In the genomic region with DNA sequence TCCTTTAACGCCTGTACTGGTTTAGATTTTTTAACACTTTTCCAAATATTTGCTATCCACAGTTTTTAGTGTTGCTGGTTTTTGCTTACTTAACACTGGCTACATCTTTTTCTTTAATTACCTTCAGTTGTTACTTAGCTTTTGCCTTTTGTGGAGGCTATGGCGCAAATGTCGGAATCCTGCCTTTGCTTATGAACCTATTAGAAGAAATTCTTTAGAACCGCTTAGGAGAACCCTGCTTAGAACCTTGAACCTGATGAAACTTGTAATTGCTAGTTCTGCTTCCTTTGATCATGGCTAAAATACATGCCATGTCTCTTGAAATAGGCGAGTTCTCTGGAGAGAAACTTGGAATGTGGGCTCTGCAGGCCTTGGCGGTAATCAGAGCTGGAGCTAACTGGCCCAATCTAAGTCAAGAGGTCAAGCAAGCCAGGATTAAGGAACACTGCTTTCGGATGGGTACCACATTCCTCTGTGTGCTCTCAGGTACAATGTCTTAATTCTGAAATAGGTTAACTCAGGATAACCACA, we compare ENCODE assay signal across 8 mouse cellular contexts. TPM values are rescaled to one million over a fixed set of nuclear protein-coding genes. Genes with fewer than 3 reads are reported as not detected.
DNase-seq lines count a peak whose midpoint lies in the region; ATAC-seq lines count a peak whose summit lies in the region.

No protein-coding gene starts in this region.

- peak overlapping the region; percentile 54 for H3K4me3 ChIP-seq in kidney, embryonic 14.5 days (ENCODE audit: low read length)
- H3K4me3 ChIP-seq in intestine, embryonic 14.5 days (ENCODE audit: low read depth, low read length): peak overlapping the region; percentile 38
- peak overlapping the region; percentile 41 for H3K4me3 ChIP-seq in neural tube, embryonic 12.5 days

- H3K9me3 ChIP-seq in kidney, embryonic 14.5 days (ENCODE audit: control insufficient read depth, low read length): no peaks in the 10 kb centered on the region
- no peaks in the 10 kb centered on the region for H3K9me3 ChIP-seq in intestine, embryonic 14.5 days (ENCODE audit: control insufficient read depth, low read length)
- no peaks in the 10 kb centered on the region for H3K9me3 ChIP-seq in neural tube, embryonic 12.5 days

- H3K9ac ChIP-seq in kidney, embryonic 14.5 days (ENCODE audit: low read depth, low read length): peak overlapping the region; percentile 80
- peak overlapping the region; percentile 86 for H3K9ac ChIP-seq in intestine, embryonic 14.5 days (ENCODE audit: low read length)
- H3K9ac ChIP-seq in neural tube, embryonic 12.5 days: peak overlapping the region; percentile 65

- ATAC-seq in kidney, embryonic 14.5 days (ENCODE audit: low FRiP score, low TSS enrichment): no peak
- ATAC-seq in intestine, embryonic 14.5 days (replicated peaks; ENCODE audit: low FRiP score, low TSS enrichment, low read depth): no peak
- ATAC-seq in neural tube, embryonic 12.5 days (ENCODE audit: low FRiP score, low read depth): no peak
- no peak for ATAC-seq in monocyte, adult 5-6 weeks (replicated peaks; ENCODE audit: insufficient number of reproducible peaks, low FRiP score, low TSS enrichment, poor library complexity, severe bottlenecking)

- peak overlapping the region; percentile 78 for H3K27ac ChIP-seq in kidney, embryonic 14.5 days (ENCODE audit: low read depth, low read length)
- peak overlapping the region; percentile 80 for H3K27ac ChIP-seq in intestine, embryonic 14.5 days (ENCODE audit: low read depth)
- H3K27ac ChIP-seq in neural tube, embryonic 12.5 days: peak overlapping the region; percentile 51; the same call in 1 of the 2 replicates

- peak overlapping the region; percentile 60 for H3K4me2 ChIP-seq in kidney, embryonic 14.5 days (replicated peaks; ENCODE audit: low read depth, low read length)
- H3K4me2 ChIP-seq in intestine, embryonic 14.5 days (ENCODE audit: low read length): peak overlapping the region; percentile 80
- peak overlapping the region; percentile 62 for H3K4me2 ChIP-seq in neural tube, embryonic 12.5 days (replicated peaks)

- 6% methylated on average over 7 of the region's 7 CpGs for WGBS in kidney, embryonic 14.5 days
- WGBS in intestine, embryonic 14.5 days: 5% methylated on average over 7 of the region's 7 CpGs
- 7% methylated on average over 7 of the region's 7 CpGs for WGBS in neural tube, embryonic 12.5 days

- H3K4me1 ChIP-seq in kidney, embryonic 14.5 days (ENCODE audit: control insufficient read depth, insufficient read depth, low read length): 0 out of 2 replicates have a peak, but pooled peaks cover 11% of the 10 kb centered on the region
- peaks cover 14% of the 10 kb centered on the region for H3K4me1 ChIP-seq in intestine, embryonic 14.5 days (replicated peaks; ENCODE audit: control insufficient read depth, insufficient read depth, low read length)
- H3K4me1 ChIP-seq in neural tube, embryonic 12.5 days: peaks cover 24% of the 10 kb centered on the region

- H3K27me3 ChIP-seq in kidney, embryonic 14.5 days (ENCODE audit: control insufficient read depth, insufficient read depth, low read length): no peaks in the 10 kb centered on the region
- no peaks in the 10 kb centered on the region for H3K27me3 ChIP-seq in intestine, embryonic 14.5 days (replicated peaks; ENCODE audit: control insufficient read depth, insufficient read depth, low read length)
- H3K27me3 ChIP-seq in neural tube, embryonic 12.5 days (replicated peaks): no peaks in the 10 kb centered on the region

- DNase-seq in kidney, postnatal 14 days: no peak
- DNase-seq in embryo, embryonic 9.5 days (ENCODE audit: extremely low spot score): peak; percentile 77
- DNase-seq in intestine, embryonic 14.5 days (ENCODE audit: low spot score): peak; percentile 74
- DNase-seq in layer of hippocampus, postnatal 36 days: no peak
- no peak for DNase-seq in layer of hippocampus, adult 8-10 months (ENCODE audit: low spot score in 2 of 2)

- no peaks in the 10 kb centered on the region for H3K36me3 ChIP-seq in kidney, embryonic 14.5 days (ENCODE audit: control insufficient read depth, insufficient read depth, low read length)
- no peaks in the 10 kb centered on the region for H3K36me3 ChIP-seq in intestine, embryonic 14.5 days (ENCODE audit: control insufficient read depth, insufficient read depth, low read length)
- H3K36me3 ChIP-seq in neural tube, embryonic 12.5 days: no peaks in the 10 kb centered on the region

RNA-seq across cellular contexts. Expression of a gene that starts 0.9 kb away (rescaled TPM):
- 12.0 and 14.7 TPM in 2 replicates for polyA plus RNA-seq in kidney, embryonic 14.5 days (2014; fragmentation: Nextera tagmentation; extraction: Ambion mirVana)
- polyA plus RNA-seq in intestine, embryonic 14.5 days (2014; fragmentation: Nextera tagmentation; extraction: Ambion mirVana): 9.6 and 12.5 TPM in 2 replicates
- polyA plus RNA-seq in neural tube, embryonic 12.5 days (2016; fragmentation: Nextera tagmentation; extraction: Ambion mirVana): 3.8 and 4.9 TPM in 2 replicates
- 10 to 100 TPM; 12.8 to 15.5 TPM for total RNA-seq in layer of hippocampus, postnatal 36 days (2021)
- 10 to 100 TPM in 2 of 4 experiments, 1 to 10 TPM in 2; 8.2 to 11.5 (median 10.5) TPM for total RNA-seq in layer of hippocampus, adult 8-10 months (2022)
- total RNA-seq in monocyte, adult 5-6 weeks (2017): 1.5 to 3.3 TPM (median 2.1 TPM) in 3 replicates

RNA-seq across cellular contexts. Expression of a gene that starts 2.2 kb away (rescaled TPM):
- polyA plus RNA-seq in kidney, embryonic 14.5 days (2014; fragmentation: Nextera tagmentation; extraction: Ambion mirVana): 2.9 and 5.3 TPM in 2 replicates
- polyA plus RNA-seq in intestine, embryonic 14.5 days (2014; fragmentation: Nextera tagmentation; extraction: Ambion mirVana): 2.2 and 4.2 TPM in 2 replicates
- 0.86 and 2.8 TPM in 2 replicates for polyA plus RNA-seq in neural tube, embryonic 12.5 days (2016; fragmentation: Nextera tagmentation; extraction: Ambion mirVana)
- total RNA-seq in layer of hippocampus, postnatal 36 days (2021): 1 to 10 TPM; 5.2 to 9.9 TPM
- 10 to 100 TPM in 1 of 4 experiments, 1 to 10 TPM in 3; 3.0 to 11.0 (median 5.7) TPM for total RNA-seq in layer of hippocampus, adult 8-10 months (2022)
- 1.5 to 92.8 TPM (median 16.7 TPM) in 3 replicates for total RNA-seq in monocyte, adult 5-6 weeks (2017)

RNA-seq across cellular contexts. Expression of a gene that starts 2.4 kb away (rescaled TPM):
- 6.7 and 10.8 TPM in 2 replicates for polyA plus RNA-seq in kidney, embryonic 14.5 days (2014; fragmentation: Nextera tagmentation; extraction: Ambion mirVana)
- polyA plus RNA-seq in intestine, embryonic 14.5 days (2014; fragmentation: Nextera tagmentation; extraction: Ambion mirVana): 7.0 and 7.1 TPM in 2 replicates
- 3.4 and 6.6 TPM in 2 replicates for polyA plus RNA-seq in neural tube, embryonic 12.5 days (2016; fragmentation: Nextera tagmentation; extraction: Ambion mirVana)
- 10 to 100 TPM; 30.2 to 30.9 TPM for total RNA-seq in layer of hippocampus, postnatal 36 days (2021)
- total RNA-seq in layer of hippocampus, adult 8-10 months (2022): 10 to 100 TPM; 19.2 to 30.0 (median 24.4) TPM
- total RNA-seq in monocyte, adult 5-6 weeks (2017): 19.2 to 51.4 TPM (median 45.4 TPM) in 3 replicates

RNA-seq across cellular contexts. Expression of a gene that starts 5.0 kb away (rescaled TPM):
- polyA plus RNA-seq in kidney, embryonic 14.5 days (2014; fragmentation: Nextera tagmentation; extraction: Ambion mirVana): 113 and 136 TPM in 2 replicates
- 111 and 114 TPM in 2 replicates for polyA plus RNA-seq in intestine, embryonic 14.5 days (2014; fragmentation: Nextera tagmentation; extraction: Ambion mirVana)
- 65.8 and 97.5 TPM in 2 replicates for polyA plus RNA-seq in neural tube, embryonic 12.5 days (2016; fragmentation: Nextera tagmentation; extraction: Ambion mirVana)
- 100 to 1,000 TPM; 132 to 135 TPM for total RNA-seq in layer of hippocampus, postnatal 36 days (2021)
- 100 to 1,000 TPM; 106 to 128 (median 119) TPM for total RNA-seq in layer of hippocampus, adult 8-10 months (2022)
- 78.9 to 170 TPM (median 90.0 TPM) in 3 replicates for total RNA-seq in monocyte, adult 5-6 weeks (2017)

RNA-seq across cellular contexts. Expression of a gene that starts 5.2 kb away (rescaled TPM):
- 7.9 and 12.9 TPM in 2 replicates for polyA plus RNA-seq in kidney, embryonic 14.5 days (2014; fragmentation: Nextera tagmentation; extraction: Ambion mirVana)
- 6.1 and 7.6 TPM in 2 replicates for polyA plus RNA-seq in intestine, embryonic 14.5 days (2014; fragmentation: Nextera tagmentation; extraction: Ambion mirVana)
- 8.8 and 11.8 TPM in 2 replicates for polyA plus RNA-seq in neural tube, embryonic 12.5 days (2016; fragmentation: Nextera tagmentation; extraction: Ambion mirVana)
- 10 to 100 TPM; 74.7 to 86.4 TPM for total RNA-seq in layer of hippocampus, postnatal 36 days (2021)
- total RNA-seq in layer of hippocampus, adult 8-10 months (2022): 10 to 100 TPM; 57.3 to 67.6 (median 60.8) TPM
- total RNA-seq in monocyte, adult 5-6 weeks (2017): 86.4 to 193 TPM (median 86.9 TPM) in 3 replicates

Comparison
In these comparisons a context has a peak if more than half of its experiments do, and no peak if none do; other contexts are left out.
1. DNase-seq: peak in embryo, embryonic 9.5 days (single experiment) and intestine, embryonic 14.5 days (single experiment); none in kidney, postnatal 14 days (single experiment), layer of hippocampus, postnatal 36 days (0 of 2) and layer of hippocampus, adult 8-10 months (0 of 2).
2. Peak in every context shown above with its lines, with median percentiles within 50 percentile points of each other: H3K27ac ChIP-seq, H3K4me2 ChIP-seq, H3K4me3 ChIP-seq and H3K9ac ChIP-seq.